ENCODE assay signal across 8 mouse cellular contexts in genomic region chr10:81570831-81571500, GRCm38 (mm10). TPM values are rescaled to one million over a fixed set of nuclear protein-coding genes. Genes with fewer than 3 reads are reported as not detected.
DNase-seq lines count a peak whose midpoint lies in the region; ATAC-seq lines count a peak whose summit lies in the region.

No protein-coding gene starts in this region.

- peak overlapping the region; percentile 36; the same call in 1 of the 2 replicates for H3K9ac ChIP-seq in intestine, embryonic 14.5 days (ENCODE audit: low read length)

- peak; percentile 96 for DNase-seq in adrenal gland, adult 2 months
- DNase-seq in embryo, embryonic 11 days = peak; percentile 98
- DNase-seq in gastrocnemius, postnatal 25 days = peak; percentile 94
- DNase-seq in intestine, embryonic 14.5 days (ENCODE audit: low spot score) = peak; percentile 97
- peak; percentile 96 to 98 for DNase-seq in left cerebral cortex, postnatal 10 days (ENCODE audit: extremely low spot score in 1 of 2, low spot score in 2 of 2)
- peak; percentile 98 for DNase-seq in right cerebral cortex, postnatal 10 days (ENCODE audit: low spot score in 2 of 2)
- DNase-seq in urinary bladder, postnatal 14 days (ENCODE audit: low spot score) = peak; percentile 95

- H3K27ac ChIP-seq in intestine, embryonic 14.5 days (ENCODE audit: low read depth) = peak overlapping the region; percentile 86

- peak; percentile 50 for ATAC-seq in intestine, embryonic 14.5 days (replicated peaks; ENCODE audit: low FRiP score, low TSS enrichment, low read depth)
- peak; percentile 63 for ATAC-seq in megakaryocyte progenitor cell, adult 5-6 weeks (replicated peaks; ENCODE audit: poor library complexity)

- H3K4me1 ChIP-seq in intestine, embryonic 14.5 days (replicated peaks; ENCODE audit: control insufficient read depth, insufficient read depth, low read length) = peaks cover 56% of the 10 kb centered on the region

- H3K36me3 ChIP-seq in intestine, embryonic 14.5 days (ENCODE audit: control insufficient read depth, insufficient read depth, low read length) = peaks cover 10% of the 10 kb centered on the region

- no peaks in the 10 kb centered on the region for H3K9me3 ChIP-seq in intestine, embryonic 14.5 days (ENCODE audit: control insufficient read depth, low read length)

- intact Hi-C loops in left cerebral cortex, postnatal 10 days (cut with DNase I) = no loop called here

- H3K27me3 ChIP-seq in intestine, embryonic 14.5 days (replicated peaks; ENCODE audit: control insufficient read depth, insufficient read depth, low read length) = peaks cover 5% of the 10 kb centered on the region; the same call in 1 of the 2 replicates

- peak overlapping the region; percentile 80 for H3K4me2 ChIP-seq in intestine, embryonic 14.5 days (ENCODE audit: low read length)

- WGBS in intestine, embryonic 14.5 days = under 1% methylated on average over 30 of the region's 34 CpGs

- peak overlapping the region; percentile 48 for H3K4me3 ChIP-seq in intestine, embryonic 14.5 days (ENCODE audit: low read depth, low read length)

RNA-seq across cellular contexts. Expression of gene Tle2, which starts 3.4 kb away (rescaled TPM):
- total RNA-seq in adrenal gland, adult 2 months (2021) = 10 to 100 TPM; 50.4 to 51.0 TPM
- polyA plus RNA-seq in adrenal gland, adult 2 months (2012; rRNA removed) = 417 and 691 TPM in 2 replicates
- 1 to 10 TPM; 5.3 to 6.2 TPM for total RNA-seq in gastrocnemius, postnatal 25 days (2021)
- polyA plus RNA-seq in intestine, embryonic 14.5 days (2014; fragmentation: Nextera tagmentation; extraction: Ambion mirVana) = 15.8 and 17.8 TPM in 2 replicates
- total RNA-seq in left cerebral cortex, postnatal 10 days (2021) = 10 to 100 TPM; 20.9 to 22.4 TPM
- total RNA-seq in megakaryocyte progenitor cell, adult 5-6 weeks (2015) = 0.95 and 1.5 TPM in 2 replicates
- 0.08 and 3.5 TPM in 2 replicates for total RNA-seq in megakaryocyte progenitor cell, adult 5-6 weeks (2017)

RNA-seq across cellular contexts. Expression of gene Aes, which starts 11.7 kb away (rescaled TPM):
- total RNA-seq in adrenal gland, adult 2 months (2021) = 1,000 to 10,000 TPM; 1,028 to 1,195 TPM
- 3,784 and 4,442 TPM in 2 replicates for polyA plus RNA-seq in adrenal gland, adult 2 months (2012; rRNA removed)
- total RNA-seq in gastrocnemius, postnatal 25 days (2021) = 100 to 1,000 TPM; 845 to 891 TPM
- polyA plus RNA-seq in intestine, embryonic 14.5 days (2014; fragmentation: Nextera tagmentation; extraction: Ambion mirVana) = 395 and 515 TPM in 2 replicates
- 100 to 1,000 TPM; 542 to 558 TPM for total RNA-seq in left cerebral cortex, postnatal 10 days (2021)
- 197 and 225 TPM in 2 replicates for total RNA-seq in megakaryocyte progenitor cell, adult 5-6 weeks (2015)
- total RNA-seq in megakaryocyte progenitor cell, adult 5-6 weeks (2017) = 178 and 191 TPM in 2 replicates

RNA-seq across cellular contexts. Expression of gene Gna11, which starts 26.0 kb away (rescaled TPM):
- total RNA-seq in adrenal gland, adult 2 months (2021) = 10 to 100 TPM; 76.6 to 86.0 TPM
- polyA plus RNA-seq in adrenal gland, adult 2 months (2012; rRNA removed) = 122 and 124 TPM in 2 replicates
- 10 to 100 TPM; 24.8 to 25.9 TPM for total RNA-seq in gastrocnemius, postnatal 25 days (2021)
- polyA plus RNA-seq in intestine, embryonic 14.5 days (2014; fragmentation: Nextera tagmentation; extraction: Ambion mirVana) = 145 and 171 TPM in 2 replicates
- 100 to 1,000 TPM; 111 to 118 TPM for total RNA-seq in left cerebral cortex, postnatal 10 days (2021)
- total RNA-seq in megakaryocyte progenitor cell, adult 5-6 weeks (2015) = 5.4 and 6.0 TPM in 2 replicates
- total RNA-seq in megakaryocyte progenitor cell, adult 5-6 weeks (2017) = 7.6 and 10.2 TPM in 2 replicates

RNA-seq across cellular contexts. Expression of gene Tle6, which starts 29.9 kb away (rescaled TPM):
- 10 to 100 TPM; 24.0 to 59.6 TPM for total RNA-seq in adrenal gland, adult 2 months (2021)
- polyA plus RNA-seq in adrenal gland, adult 2 months (2012; rRNA removed) = 49.5 and 90.8 TPM in 2 replicates
- 1 to 10 TPM; 3.9 to 6.8 TPM for total RNA-seq in gastrocnemius, postnatal 25 days (2021)
- 15.0 and 21.3 TPM in 2 replicates for polyA plus RNA-seq in intestine, embryonic 14.5 days (2014; fragmentation: Nextera tagmentation; extraction: Ambion mirVana)
- total RNA-seq in left cerebral cortex, postnatal 10 days (2021) = 1 to 10 TPM in 1 of 2 experiments, under 1 TPM in 1; 0.93 to 3.0 TPM
- total RNA-seq in megakaryocyte progenitor cell, adult 5-6 weeks (2015) = 15.4 and 18.4 TPM in 2 replicates
- total RNA-seq in megakaryocyte progenitor cell, adult 5-6 weeks (2017) = 3.5 and 13.3 TPM in 2 replicates

RNA-seq across cellular contexts. Expression of gene BC025920, which starts 35.1 kb away (rescaled TPM):
- 1 to 10 TPM; 1.1 to 2.3 TPM for total RNA-seq in adrenal gland, adult 2 months (2021)
- polyA plus RNA-seq in adrenal gland, adult 2 months (2012; rRNA removed) = 0.26 and 0.59 TPM in 2 replicates
- 1 to 10 TPM; 1.8 to 2.5 TPM for total RNA-seq in gastrocnemius, postnatal 25 days (2021)
- polyA plus RNA-seq in intestine, embryonic 14.5 days (2014; fragmentation: Nextera tagmentation; extraction: Ambion mirVana) = 0.61 and 1.5 TPM in 2 replicates
- 1 to 10 TPM; 1.9 to 2.2 TPM for total RNA-seq in left cerebral cortex, postnatal 10 days (2021)
- 1.2 and 3.1 TPM in 2 replicates for total RNA-seq in megakaryocyte progenitor cell, adult 5-6 weeks (2015)
- total RNA-seq in megakaryocyte progenitor cell, adult 5-6 weeks (2017) = 1.2 and 2.2 TPM in 2 replicates

Comparison
In these comparisons a context has a peak if more than half of its experiments do, and no peak if none do; other contexts are left out.
1. Peak in every context shown above with its lines: DNase-seq, ATAC-seq, H3K4me3 ChIP-seq and H3K27ac ChIP-seq.